ENCODE assay signal across 31 mouse cellular contexts in the genomic region with DNA sequence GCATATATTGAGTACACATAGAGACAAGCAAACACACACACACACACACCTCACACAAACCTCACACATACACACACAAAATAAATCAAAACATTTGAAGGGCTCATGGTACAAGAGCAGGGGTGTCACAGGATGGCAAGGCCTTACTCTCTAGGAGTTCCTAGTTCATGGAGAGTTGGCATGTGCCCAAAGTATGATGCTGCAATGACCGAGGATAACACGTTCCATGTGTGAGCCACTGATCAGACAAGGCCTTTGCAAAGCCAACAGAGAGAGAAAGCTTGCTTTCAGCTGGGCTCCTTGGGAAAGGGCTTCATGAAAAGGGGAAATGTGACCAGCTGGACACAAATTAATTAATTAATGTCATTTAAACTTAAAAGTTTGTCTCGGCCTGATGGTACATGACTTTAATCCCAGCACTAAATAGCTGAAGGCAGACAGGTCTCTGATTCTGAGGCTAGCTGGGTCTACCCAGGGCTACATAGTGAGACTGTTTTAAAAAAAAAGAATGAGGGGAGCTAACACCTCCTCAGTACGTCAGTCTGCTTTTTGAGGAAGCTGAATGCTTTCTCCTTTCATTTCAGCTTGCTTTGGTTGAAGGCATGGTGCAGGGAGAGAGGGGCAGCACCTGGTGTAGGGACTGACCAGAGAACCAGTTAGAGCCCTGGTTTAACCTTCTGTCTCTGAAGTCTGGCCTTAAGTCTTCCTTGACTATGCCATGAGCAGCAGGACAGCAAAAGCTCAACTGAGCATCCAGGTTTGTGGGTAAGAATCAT.
DNase-seq lines count a peak whose midpoint lies in the region; ATAC-seq and TF ChIP-seq lines count a peak whose summit lies in the region.
"Had no signal": no experiment of that assay in that cellular context is flagged by ENCODE, and none has a peak within 500 bp of the region (broad histone marks: within the 10 kb centered on the region; RNA-seq: fewer than 3 reads in every experiment).

No protein-coding gene starts in this region.

- H3K4me2 ChIP-seq in stomach, postnatal 0 days (replicated peaks; ENCODE audit: low read depth): no peak overlapping the region
- H3K4me2 ChIP-seq: forebrain, embryonic 13.5 days; heart, embryonic 11.5 days; hindbrain, embryonic 12.5 days; limb, embryonic 15.5 days; liver, embryonic 13.5 days; stomach, embryonic 15.5 days had no signal

- H3K4me1 ChIP-seq in stomach, postnatal 0 days (replicated peaks; ENCODE audit: control insufficient read depth, insufficient read depth): no peaks in the 10 kb centered on the region
- H3K4me1 ChIP-seq: liver, embryonic 13.5 days; stomach, embryonic 15.5 days had no signal

- TF ChIP-seq EP300 in stomach, postnatal 0 days (optimal IDR thresholded peaks at IDR 0.05): no peak

- 0 out of 2 replicates have a peak, but pooled peaks cover 2% of the 10 kb centered on the region for H3K9me3 ChIP-seq in stomach, postnatal 0 days (ENCODE audit: control insufficient read depth, low read length)
- H3K9me3 ChIP-seq: forebrain, embryonic 13.5 days; hindbrain, embryonic 12.5 days; limb, embryonic 10.5 days; limb, embryonic 15.5 days; liver, embryonic 13.5 days; stomach, embryonic 15.5 days had no signal

- no peaks in the 10 kb centered on the region for H3K27me3 ChIP-seq in stomach, postnatal 0 days (ENCODE audit: control insufficient read depth, insufficient read depth, low read length)
- H3K27me3 ChIP-seq: hindbrain, embryonic 12.5 days; liver, embryonic 13.5 days; stomach, embryonic 15.5 days had no signal

- peak; percentile 32 for DNase-seq in adrenal gland, adult 2 months
- no peak for DNase-seq in adrenal gland, postnatal 4 days (ENCODE audit: low spot score in 2 of 2)
- DNase-seq in 3T3-L1 (ENCODE audit: low read depth, low spot score): peak; percentile 47
- DNase-seq in adrenal gland, postnatal 10 days: peak; percentile 34
- no peak for DNase-seq in Muller cell, postnatal 12 days (ENCODE audit: inconsistent ontology term)
- no peak for DNase-seq in stomach, postnatal 0 days (ENCODE audit: low spot score)
- DNase-seq: cerebellum, adult 18-20 months; cerebellum, postnatal 10 days; gastrocnemius, postnatal 14 days; heart, adult 11 months; heart, postnatal 36 days; kidney, adult 8-10 months; layer of hippocampus, postnatal 36 days; liver, embryonic 13.5 days; lung, adult 18-20 months; lung, postnatal 36 days; midbrain, embryonic 14.5 days; retina, postnatal 1 day; right cerebral cortex, postnatal 25 days; thymus, postnatal 14 days had no signal

- TF ChIP-seq CTCF in stomach, postnatal 0 days (IDR thresholded peaks at IDR 0.05; ENCODE audit: low read depth): no peak

- H3K27ac ChIP-seq in stomach, postnatal 0 days (replicated peaks): no peak overlapping the region
- H3K27ac ChIP-seq: forebrain, embryonic 13.5 days; hindbrain, embryonic 12.5 days; hindbrain, postnatal 0 days; kidney, postnatal 0 days; limb, embryonic 10.5 days; limb, embryonic 15.5 days; liver, embryonic 13.5 days; stomach, embryonic 15.5 days had no signal

- H3K36me3 ChIP-seq in stomach, postnatal 0 days (ENCODE audit: control insufficient read depth, insufficient read depth, low read length): no peaks in the 10 kb centered on the region
- H3K36me3 ChIP-seq: hindbrain, embryonic 12.5 days; limb, embryonic 10.5 days; limb, embryonic 15.5 days; liver, embryonic 13.5 days; stomach, embryonic 15.5 days had no signal

- WGBS in stomach, postnatal 0 days: 70% methylated on average over 4 of the region's 4 CpGs

- peak; percentile 66 for ATAC-seq in megakaryocyte, adult 5-6 weeks (ENCODE audit: poor library complexity, severe bottlenecking)
- no peak for ATAC-seq in stomach, postnatal 0 days (ENCODE audit: low FRiP score, low TSS enrichment)
- ATAC-seq: CD4-positive, CD25-positive, alpha-beta regulatory T cell, adult 4 months; forebrain, embryonic 13.5 days; hindbrain, postnatal 0 days; intestine, embryonic 16.5 days had no signal

- no peak overlapping the region for H3K9ac ChIP-seq in stomach, postnatal 0 days (ENCODE audit: low read length)
- H3K9ac ChIP-seq: forebrain, embryonic 13.5 days; hindbrain, embryonic 12.5 days; limb, embryonic 15.5 days; liver, embryonic 13.5 days; stomach, embryonic 15.5 days had no signal

- H3K4me3 ChIP-seq in stomach, postnatal 0 days (ENCODE audit: low read depth, low read length): no peak overlapping the region
- H3K4me3 ChIP-seq: forebrain, embryonic 13.5 days; hindbrain, embryonic 12.5 days; limb, embryonic 10.5 days; limb, embryonic 15.5 days; liver, embryonic 13.5 days; stomach, embryonic 15.5 days had no signal

Comparison
In these comparisons a context has a peak if more than half of its experiments do, and no peak if none do; other contexts are left out.
1. DNase-seq: peak in adrenal gland, adult 2 months (single experiment), 3T3-L1 (single experiment) and adrenal gland, postnatal 10 days (single experiment); none in adrenal gland, postnatal 4 days (0 of 2), Muller cell, postnatal 12 days (single experiment) and stomach, postnatal 0 days (single experiment).